Mouse (Mus musculus) MEL (cell line): ENCODE data around the gene Fanca. TPM values are rescaled to one million over a fixed set of nuclear protein-coding genes. Genes with fewer than 3 reads are reported as not detected.
A peak's percentile ranks its signal among the peaks of the same experiment; 100 is the strongest.

Experiments used
- DNase-seq: peaks from one replicate; pipeline ENCODE4 v3.0.0; 2011; ENCODE audit warnings: low read depth, low spot score
- H3K27ac ChIP-seq: 2 replicates; pipeline ENCODE4 v1.5.1; 2012; ENCODE audit warnings: low read depth, mild to moderate bottlenecking, control low read depth, low read length, moderate library complexity; ENCODE audit not compliant: control insufficient read depth
- H3K27me3 ChIP-seq, 2 experiments: fragments of 150-350 bp in 1 of 2; sonication (generic) in 1 of 2; 2 replicates each; pipeline ENCODE4 v1.6.1; 2012; ENCODE audit warnings: low read length in 2 of 2, mild to moderate bottlenecking in 2 of 2, improper control_type of control experiment in 1 of 2, moderate library complexity in 1 of 2; ENCODE audit not compliant: insufficient read depth in 2 of 2, control insufficient read depth in 1 of 2
- H3K36me3 ChIP-seq, 2 experiments: 2 replicates each; pipeline ENCODE4 v1.6.1; 2012 to 2014; ENCODE audit warnings: low read length in 2 of 2, improper control_type of control experiment in 1 of 2, inconsistent platforms in 1 of 2, mild to moderate bottlenecking in 1 of 2; ENCODE audit not compliant: insufficient read depth in 2 of 2, control insufficient read depth in 1 of 2
- H3K4me1 ChIP-seq, 2 experiments: fragments of 150-350 bp in 1 of 2; sonication (generic) in 1 of 2; 2 replicates each; pipeline ENCODE4 v1.6.1; 2012; ENCODE audit warnings: low read length in 2 of 2, improper control_type of control experiment in 1 of 2, mild to moderate bottlenecking in 1 of 2; ENCODE audit not compliant: insufficient read depth in 2 of 2, control insufficient read depth in 1 of 2
- H3K4me3 ChIP-seq, 2 experiments: fragments of 150-350 bp in 1 of 2; sonication (generic) in 1 of 2; 2 replicates each; pipeline ENCODE4 v1.5.1; 2012; ENCODE audit warnings: low read depth in 2 of 2, low read length in 2 of 2, mild to moderate bottlenecking in 2 of 2, moderate library complexity in 2 of 2, control low read depth in 1 of 2, improper control_type of control experiment in 1 of 2; ENCODE audit not compliant: control insufficient read depth in 1 of 2, insufficient read depth in 1 of 2
- H3K79me2 ChIP-seq: 2 replicates; pipeline ENCODE4 v1.6.1; 2012; ENCODE audit warnings: mild to moderate bottlenecking, low read length, moderate library complexity; ENCODE audit not compliant: control insufficient read depth, poor library complexity, insufficient read depth
- H3K9ac ChIP-seq: 2 replicates; pipeline ENCODE4 v1.6.1; 2012; ENCODE audit warnings: low read depth, mild to moderate bottlenecking, control low read depth, low read length, moderate library complexity; ENCODE audit not compliant: control insufficient read depth, poor library complexity, severe bottlenecking
- H3K9me3 ChIP-seq: fragments of 150-350 bp; sonication (generic); replicated peaks from 2 replicates; pipeline ENCODE4 v1.6.1; 2012; ENCODE audit warnings: mild to moderate bottlenecking, low read length, improper control_type of control experiment, moderate library complexity; ENCODE audit not compliant: insufficient read depth
- BHLHE40 ChIP-seq: IDR thresholded peaks from 2 replicates; pipeline ENCODE4 v1.6.1; 2012; ENCODE audit warnings: low read depth, mild to moderate bottlenecking, inconsistent platforms, low read length, improper control_type of control experiment, borderline replicate concordance
- CHD1 ChIP-seq: IDR thresholded peaks from 2 replicates; pipeline ENCODE4 v1.6.1; 2012; ENCODE audit warnings: low read depth, mild to moderate bottlenecking, inconsistent platforms, low read length, improper control_type of control experiment
- E2F4 ChIP-seq: IDR thresholded peaks from 2 replicates; pipeline ENCODE4 v1.6.1; 2011; ENCODE audit warnings: low read depth, low read length, improper control_type of control experiment, borderline replicate concordance
- ELF1 ChIP-seq: IDR thresholded peaks from 2 replicates; pipeline ENCODE4 v1.6.1; 2014; ENCODE audit warnings: low read depth, mild to moderate bottlenecking, inconsistent platforms, low read length, improper control_type of control experiment, moderate library complexity
- HCFC1 ChIP-seq: IDR thresholded peaks from 2 replicates; pipeline ENCODE4 v1.6.1; 2012; ENCODE audit warnings: low read depth, mild to moderate bottlenecking, inconsistent platforms, low read length, improper control_type of control experiment, moderate library complexity
- MAX ChIP-seq: IDR thresholded peaks from 2 replicates; pipeline ENCODE4 v1.6.1; 2011; ENCODE audit warnings: low read length, improper control_type of control experiment
- MAZ ChIP-seq: IDR thresholded peaks from 2 replicates; pipeline ENCODE4 v1.6.1; 2012; ENCODE audit warnings: low read depth, mild to moderate bottlenecking, inconsistent platforms, low read length, improper control_type of control experiment
- MYC ChIP-seq: IDR thresholded peaks from 2 replicates; pipeline ENCODE4 v1.6.1; 2011; ENCODE audit warnings: low read depth, mild to moderate bottlenecking, low read length, improper control_type of control experiment, moderate library complexity
- NELFE ChIP-seq: IDR thresholded peaks from 2 replicates; pipeline ENCODE4 v1.6.1; 2011; ENCODE audit warnings: low read depth, low read length, improper control_type of control experiment
- NRF1 ChIP-seq: IDR thresholded peaks from 2 replicates; pipeline ENCODE4 v1.6.1; 2014; ENCODE audit warnings: low read depth, mild to moderate bottlenecking, inconsistent platforms, low read length, improper control_type of control experiment, moderate library complexity; ENCODE audit not compliant: poor library complexity, insufficient read depth, severe bottlenecking
- POLR2A ChIP-seq, 2 experiments: IDR thresholded peaks; 2 replicates each; pipeline ENCODE4 v1.6.1; 2011 to 2012; ENCODE audit warnings: low read length in 2 of 2, mild to moderate bottlenecking in 2 of 2, control low read depth in 1 of 2, improper control_type of control experiment in 1 of 2, low read depth in 1 of 2, moderate library complexity in 1 of 2; ENCODE audit not compliant: control insufficient read depth in 1 of 2, insufficient read depth in 1 of 2, poor library complexity in 1 of 2
- RAD21 ChIP-seq: IDR thresholded peaks from 2 replicates; pipeline ENCODE4 v1.6.1; 2011; ENCODE audit warnings: mild to moderate bottlenecking, low read depth, low read length, improper control_type of control experiment
- SIN3A ChIP-seq: IDR thresholded peaks from 2 replicates; pipeline ENCODE4 v1.6.1; 2012; ENCODE audit warnings: low read length, improper control_type of control experiment, inconsistent platforms
- TBP ChIP-seq: IDR thresholded peaks from 2 replicates; pipeline ENCODE4 v1.8.0; 2011; ENCODE audit warnings: low read depth, low read length, improper control_type of control experiment
- UBTF ChIP-seq: IDR thresholded peaks from 2 replicates; pipeline ENCODE4 v1.6.1; 2012; ENCODE audit warnings: low read depth, mild to moderate bottlenecking, inconsistent platforms, low read length, improper control_type of control experiment, moderate library complexity, borderline replicate concordance; ENCODE audit not compliant: insufficient read depth
- ZC3H11A ChIP-seq: IDR thresholded peaks from 2 replicates; pipeline ENCODE4 v1.6.1; 2012; ENCODE audit warnings: low read depth, mild to moderate bottlenecking, inconsistent platforms, low read length, improper control_type of control experiment
- ZKSCAN1 ChIP-seq: IDR thresholded peaks from 2 replicates; pipeline ENCODE4 v1.6.1; 2012; ENCODE audit warnings: low read depth, mild to moderate bottlenecking, inconsistent platforms, low read length, improper control_type of control experiment, moderate library complexity
- ZMIZ1 ChIP-seq: IDR thresholded peaks from 2 replicates; pipeline ENCODE4 v1.6.1; 2012; ENCODE audit warnings: low read depth, mild to moderate bottlenecking, inconsistent platforms, low read length, improper control_type of control experiment, moderate library complexity
- ZNF384 ChIP-seq: IDR thresholded peaks from 2 replicates; pipeline ENCODE4 v1.6.1; 2012; ENCODE audit warnings: low read depth, mild to moderate bottlenecking, inconsistent platforms, low read length, improper control_type of control experiment
- polyA plus RNA-seq, 2 experiments: library from polyadenylated mRNA; stranded (reverse) in 1 of 2; unstranded in 1 of 2; fragments of >175 nt in 1 of 2; fragments of >200 nt in 1 of 2; gene quantifications; 2 replicates each; pipeline versions ENCODE4 v1.2.1 to v1.2.4; 2012; ENCODE audit warnings: low replicate concordance in 2 of 2, low read depth in 1 of 2; ENCODE audit not compliant: insufficient read length in 2 of 2, insufficient read depth in 1 of 2, missing spikeins in 1 of 2
- total RNA-seq: library from RNA; depleted of rRNA; stranded (reverse); fragments of 300-350 nt; gene quantifications from 2 replicates; pipeline ENCODE4 v1.2.3, GENCODE M21; 2012

Gene Fanca
- total and polyA plus RNA-seq, 3 experiments, result 32.2 to 75.9 TPM; not detected in 1

DNA sequence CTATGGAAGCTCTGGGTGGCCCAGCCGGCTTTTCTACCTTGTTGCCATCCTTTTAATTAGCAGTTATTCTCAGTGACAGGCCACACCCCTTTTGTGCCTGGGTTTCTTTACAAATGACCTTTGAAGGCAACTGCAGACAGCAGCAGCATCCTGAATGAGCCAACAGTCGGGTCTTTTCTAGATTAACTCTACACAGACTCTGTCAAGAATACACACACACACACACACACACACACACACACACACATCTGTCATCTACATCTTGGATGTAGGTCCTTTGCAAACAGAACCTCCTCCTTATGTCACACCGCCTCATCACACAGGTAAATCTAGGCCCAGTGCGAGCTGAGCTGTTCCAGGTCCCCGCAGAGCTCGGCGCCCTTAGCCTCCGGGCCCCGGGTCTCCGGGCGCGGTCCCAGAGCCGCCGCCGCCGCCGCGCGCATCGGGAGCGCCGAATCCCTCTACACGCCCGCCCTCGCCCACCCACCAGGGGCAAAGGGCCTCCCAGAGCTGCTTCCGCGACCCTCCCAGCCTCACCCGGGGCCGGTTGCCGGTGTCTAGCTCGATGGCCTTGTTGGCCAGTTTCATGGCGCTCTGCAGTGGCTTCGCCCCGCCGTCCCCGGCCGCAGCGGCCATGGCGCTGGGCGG, 64.8 kb downstream of the Fanca start:
- Histone ChIP-seq H3K79me2 (peaks cover 13% of the 10 kb centered on the region), H3K27me3 (no peaks in the 10 kb centered on the region), H3K9ac (peak overlapping the region; percentile 96), H3K9me3 (no peaks in the 10 kb centered on the region), H3K4me3 (peak overlapping the region; percentile 70 to 86), H3K27ac (peak overlapping the region; percentile 29; the same call in 1 of the 2 replicates), H3K36me3 (peaks cover 0 to 12% of the 10 kb centered on the region in 2 experiments; a peak in 2 of 4 replicates), H3K4me1 (peaks cover 0 to 22% of the 10 kb centered on the region in 2 experiments; a peak in 2 of 4 replicates)
- TF ChIP-seq POLR2A (IDR thresholded peaks at IDR 0.05; ENCODE audit: control insufficient read depth in 1 of 2, insufficient read depth in 1 of 2, low read depth in 1 of 2, low read length in 2 of 2, poor library complexity in 1 of 2), result peak; percentile 43 to 45; a peak in 2 of 4 replicates
- TF ChIP-seq SIN3A, result 0 out of 2 replicates have a peak, but pooled peaks have one; percentile 39
- peak; percentile 19; the same call in 1 of the 2 replicates for TF ChIP-seq ZMIZ1
- no peak for TF ChIP-seq MAZ
- DNase-seq, result peak; percentile 60

DNA sequence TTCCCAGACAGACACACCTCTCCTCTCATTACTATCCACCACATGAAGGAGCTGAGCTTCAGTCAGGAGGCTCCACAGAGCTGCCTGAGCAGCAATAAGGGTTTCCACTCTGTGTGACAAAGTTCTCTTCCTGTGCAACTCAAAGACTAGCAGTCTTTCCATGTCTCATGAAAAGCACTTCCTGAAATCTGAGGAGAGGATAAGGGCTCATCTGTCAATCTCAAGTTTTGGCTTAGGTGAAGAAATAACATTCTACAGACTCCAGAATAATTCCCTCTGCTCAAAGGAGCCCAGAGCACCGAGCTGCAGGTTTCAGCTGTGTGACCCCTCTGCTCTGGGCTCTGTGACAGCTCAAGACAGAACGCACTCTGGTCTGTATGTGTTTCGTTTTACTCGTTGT, 65.5 kb downstream of the Fanca start:
- no peak overlapping the region; the same call in 1 of the 2 replicates for H3K27ac ChIP-seq
- H3K9ac ChIP-seq, result peak overlapping the region; percentile 96
- H3K36me3 ChIP-seq, result peaks cover 0 to 12% of the 10 kb centered on the region in 2 experiments; a peak in 2 of 4 replicates

DNA sequence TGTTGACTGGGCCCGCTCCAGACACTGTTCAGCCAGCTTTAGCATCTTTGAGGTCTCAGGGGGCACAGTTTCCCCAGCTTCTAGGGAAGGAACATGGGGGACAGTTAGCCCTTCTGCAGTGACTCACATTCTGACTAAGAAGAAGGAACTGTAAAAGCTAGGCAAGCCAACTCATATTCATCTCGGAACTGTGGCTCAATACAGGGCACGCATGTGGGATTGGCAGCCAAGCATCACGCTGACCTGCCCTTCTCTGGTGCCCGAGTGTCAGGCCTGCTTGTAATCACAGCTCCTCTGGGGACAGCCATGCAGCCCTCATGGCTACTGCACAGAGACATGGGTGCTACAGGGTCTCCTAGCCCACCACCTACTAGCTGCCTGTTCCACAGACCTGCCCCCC, 67.4 kb downstream of the Fanca start:
- Histone ChIP-seq H3K79me2 (peaks cover 13% of the 10 kb centered on the region), H3K27ac (no peak overlapping the region), H3K9me3 (no peaks in the 10 kb centered on the region), H3K4me3 (no peak overlapping the region), H3K36me3 (peaks cover 0 to 12% of the 10 kb centered on the region in 2 experiments; a peak in 2 of 4 replicates), H3K27me3 (no peaks in the 10 kb centered on the region), H3K9ac (no peak overlapping the region), H3K4me1 (peaks cover 0 to 26% of the 10 kb centered on the region in 2 experiments; a peak in 2 of 4 replicates)
- DNase-seq, result no peak
- TF ChIP-seq ZNF384, result no peak
- no peak for TF ChIP-seq NELFE
- TF ChIP-seq MYC, result no peak
- no peak for TF ChIP-seq UBTF
- no peak for TF ChIP-seq BHLHE40
- no peak for TF ChIP-seq MAX
- no peak for TF ChIP-seq ZMIZ1
- TF ChIP-seq SIN3A, result no peak
- TF ChIP-seq HCFC1, result no peak
- TF ChIP-seq E2F4, result no peak
- no peak for TF ChIP-seq ZKSCAN1
- no peak for TF ChIP-seq NRF1
- TF ChIP-seq RAD21, result no peak

More for the DNA sequence above, 65.5 kb downstream of the Fanca start:
- H3K4me3 ChIP-seq, result peak overlapping the region; percentile 70 to 86; a peak in 3 of 4 replicates
- TF ChIP-seq ZC3H11A (no peak), CHD1 (no peak), ELF1 (peak; percentile 76; the same call in 1 of the 2 replicates), TBP (0 out of 2 replicates have a peak, but pooled peaks have one; percentile 19)
- H3K9me3 ChIP-seq, result no peaks in the 10 kb centered on the region
- DNase-seq, result peak; percentile 66
- peaks cover 13% of the 10 kb centered on the region for H3K79me2 ChIP-seq
- peaks cover 0 to 26% of the 10 kb centered on the region in 2 experiments; a peak in 2 of 4 replicates for H3K4me1 ChIP-seq
- H3K27me3 ChIP-seq, result no peaks in the 10 kb centered on the region
